Mouse (Mus musculus): ENCODE measurements at regions not wholly inside any gene's neighbourhood (a gene's known extent, or its start where the extent isn't known, plus 50 kb on each side); places are given as distances from the start of the nearest gene placed in this dataset.
A peak's percentile ranks its signal among the peaks of the same experiment; 100 is the strongest.
"Not testable (repeated sequence)": the region's sequence is repeated elsewhere in the genome, so short reads cannot be mapped to it uniquely, and the experiment has no call there.

- DNase-seq, result no peak
These were observed 108.4 kb upstream of the Adgrl2 start for GRCm38 (mm10) chr3:149098764-149099163.

GRCm38 (mm10) chr3:149097026-149097425 is 106.7 kb upstream of the Adgrl2 start:
- DNase-seq, result no peak

GRCm38 (mm10) chr3:149092649-149093048 is 102.3 kb upstream of the Adgrl2 start:
- DNase-seq, result no peak

GRCm38 (mm10) chr3:149090103-149090502 is 99.7 kb upstream of the Adgrl2 start:
- DNase-seq, result no peak

GRCm38 (mm10) chr3:149088621-149089128 is 98.3 kb upstream of the Adgrl2 start:
- DNase-seq, result peak; percentile 42

GRCm38 (mm10) chr3:149087488-149087887 is 97.1 kb upstream of the Adgrl2 start:
- no peak for DNase-seq

GRCm38 (mm10) chr3:149086704-149087103 is 96.3 kb upstream of the Adgrl2 start:
- no peak for DNase-seq

- no peak for DNase-seq
These were observed 95.7 kb upstream of the Adgrl2 start for GRCm38 (mm10) chr3:149086086-149086485.

- no peak for DNase-seq
These were observed 94.7 kb upstream of the Adgrl2 start for GRCm38 (mm10) chr3:149084861-149085598.

- DNase-seq, result no peak
These were observed 93.0 kb upstream of the Adgrl2 start for GRCm38 (mm10) chr3:149083391-149083790.

- no peak for DNase-seq
These were observed 88.5 kb upstream of the Adgrl2 start for GRCm38 (mm10) chr3:149078881-149079280.

- no peak for DNase-seq
These were observed 86.7 kb upstream of the Adgrl2 start for GRCm38 (mm10) chr3:149076928-149077551.

GRCm38 (mm10) chr3:149075488-149075851 is 85.1 kb upstream of the Adgrl2 start:
- no peak for DNase-seq

GRCm38 (mm10) chr3:149074658-149075487 is 84.5 kb upstream of the Adgrl2 start:
- DNase-seq, result no peak

GRCm38 (mm10) chr3:149070201-149070600 is 79.8 kb upstream of the Adgrl2 start:
- no peak for DNase-seq

- DNase-seq, result no peak
These were observed 79.1 kb upstream of the Adgrl2 start for GRCm38 (mm10) chr3:149069436-149069835.

GRCm38 (mm10) chr3:149068821-149069220 is 78.5 kb upstream of the Adgrl2 start:
- DNase-seq, result no peak

GRCm38 (mm10) chr3:149067758-149068157 is 77.4 kb upstream of the Adgrl2 start:
- no peak for DNase-seq

GRCm38 (mm10) chr3:149055077-149055476 is 64.7 kb upstream of the Adgrl2 start:
- DNase-seq, result no peak

- not testable (repeated sequence) for DNase-seq
These were observed 62.0 kb upstream of the Adgrl2 start for GRCm38 (mm10) chr3:149052295-149052902.

- DNase-seq, result no peak
These were observed 55.0 kb upstream of the Adgrl2 start for GRCm38 (mm10) chr3:149045343-149045742.

GRCm38 (mm10) chr3:149043901-149044300 is 53.5 kb upstream of the Adgrl2 start:
- no peak for DNase-seq

GRCm38 (mm10) chr3:149042527-149042926 is 52.2 kb upstream of the Adgrl2 start:
- DNase-seq, result no peak

Measured in heart, postnatal 4 days (tissue).